Mouse (Mus musculus): Measurements from ENCODE around the gene Pxn. TPM values are rescaled to one million over a fixed set of nuclear protein-coding genes. Genes with fewer than 3 reads are reported as not detected.

The Pxn gene
- total and polyA plus RNA-seq, 2 experiments from 2014 or later = 19.9 to 66.6 TPM

- H3K9ac ChIP-seq (replicated peaks; ENCODE audit: low read depth, low read length) = no peak overlapping the region
- TF ChIP-seq CTCF (IDR thresholded peaks at IDR 0.05; ENCODE audit: low read depth) (no peak), EP300 (IDR thresholded peaks at IDR 0.05; ENCODE audit: low read depth) (no peak)
- no peak for DNase-seq (ENCODE audit: low spot score)
- H3K4me3 ChIP-seq (ENCODE audit: low read depth, low read length) = no peak overlapping the region
- H3K9me3 ChIP-seq (replicated peaks; ENCODE audit: control insufficient read depth, low read length) = no peaks in the 10 kb centered on the region
- peaks cover 13% of the 10 kb centered on the region for H3K36me3 ChIP-seq (replicated peaks; ENCODE audit: control insufficient read depth, insufficient read depth, low read length)
- H3K27me3 ChIP-seq (ENCODE audit: control insufficient read depth, insufficient read depth, low read length) = no peaks in the 10 kb centered on the region
- no peak overlapping the region for H3K27ac ChIP-seq (ENCODE audit: low read depth)
- H3K4me1 ChIP-seq (ENCODE audit: control insufficient read depth, insufficient read depth) = no peaks in the 10 kb centered on the region
- no peak overlapping the region for H3K4me2 ChIP-seq (ENCODE audit: low read depth, low read length)
- no peak for ATAC-seq (ENCODE audit: insufficient read depth, low read depth)
- 70% methylated on average over 15 of the region's 15 CpGs for WGBS
Observed at GRCm38 (mm10) chr5:115479561-115479960, 26.9 kb upstream of the Pxn start.

- TF ChIP-seq CTCF (IDR thresholded peaks at IDR 0.05; ENCODE audit: low read depth) (no peak), EP300 (IDR thresholded peaks at IDR 0.05; ENCODE audit: low read depth) (no peak)
- no peak overlapping the region for H3K9ac ChIP-seq (replicated peaks; ENCODE audit: low read depth, low read length)
- H3K9me3 ChIP-seq (replicated peaks; ENCODE audit: control insufficient read depth, low read length) = no peaks in the 10 kb centered on the region
Observed at GRCm38 (mm10) chr5:115480101-115480500, 26.4 kb upstream of the Pxn start.

DNA sequence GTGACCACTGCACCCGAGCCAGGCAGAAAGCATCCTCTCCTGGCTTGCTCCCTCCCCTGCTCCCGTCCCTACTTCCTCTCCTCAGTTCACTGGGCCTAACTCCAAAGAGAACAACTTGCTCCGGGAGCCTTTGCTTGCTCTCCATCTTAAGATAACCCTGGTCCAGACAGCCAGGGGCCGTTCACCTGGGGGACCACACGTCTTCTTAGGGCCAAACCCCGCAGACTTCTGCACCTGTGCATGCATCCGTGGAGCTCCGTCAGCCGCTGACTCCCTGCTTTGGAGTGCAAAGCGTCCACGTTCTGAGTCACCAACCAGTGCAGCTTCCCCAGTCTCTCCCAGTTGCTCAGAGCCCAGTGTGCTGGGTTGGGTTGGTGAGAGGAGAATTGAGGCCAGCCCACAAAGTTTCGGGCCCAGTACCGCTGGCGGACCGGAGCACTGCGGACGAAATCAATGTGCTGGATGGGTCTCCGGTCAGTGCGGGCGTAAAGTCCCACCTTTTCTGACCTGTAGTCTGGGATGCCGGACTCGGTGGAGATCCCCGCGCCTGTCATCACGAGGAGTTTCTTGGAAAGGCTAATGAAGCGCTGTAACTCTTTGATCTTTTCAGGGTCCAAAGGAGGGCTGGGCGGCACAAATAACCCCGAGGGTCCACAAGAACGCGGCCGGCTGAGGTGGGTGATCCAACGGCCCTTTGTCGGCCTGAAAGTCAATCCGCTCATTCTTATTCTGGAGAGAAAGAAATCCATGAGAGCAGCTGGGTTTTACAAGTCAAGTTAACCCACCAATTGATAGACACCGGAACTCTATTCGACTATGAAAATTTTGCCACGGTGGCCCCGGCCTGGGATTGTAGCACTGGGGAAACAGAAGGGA is 23.8 kb upstream of the Pxn start:
- Histone ChIP-seq H3K4me1 (ENCODE audit: control insufficient read depth, insufficient read depth) (0 out of 2 replicates have a peak, but pooled peaks cover 4% of the 10 kb centered on the region), H3K9ac (replicated peaks; ENCODE audit: low read depth, low read length) (no peak overlapping the region), H3K4me2 (ENCODE audit: low read depth, low read length) (no peak overlapping the region), H3K4me3 (ENCODE audit: low read depth, low read length) (no peak overlapping the region), H3K27me3 (ENCODE audit: control insufficient read depth, insufficient read depth, low read length) (no peaks in the 10 kb centered on the region), H3K36me3 (replicated peaks; ENCODE audit: control insufficient read depth, insufficient read depth, low read length) (peaks cover 12% of the 10 kb centered on the region), H3K9me3 (replicated peaks; ENCODE audit: control insufficient read depth, low read length) (no peaks in the 10 kb centered on the region), H3K27ac (ENCODE audit: low read depth) (no peak overlapping the region)
- 59% methylated on average over 38 of the region's 38 CpGs for WGBS
- ATAC-seq (ENCODE audit: insufficient read depth, low read depth) = no peak
- no peak for DNase-seq (ENCODE audit: low spot score)
- no peak for TF ChIP-seq EP300 (IDR thresholded peaks at IDR 0.05; ENCODE audit: low read depth)
- TF ChIP-seq CTCF (IDR thresholded peaks at IDR 0.05; ENCODE audit: low read depth) = no peak

More at GRCm38 (mm10) chr5:115480101-115480500, 26.4 kb upstream of the Pxn start:
- WGBS = 44% methylated on average over 27 of the region's 27 CpGs
- peaks cover 13% of the 10 kb centered on the region for H3K36me3 ChIP-seq (replicated peaks; ENCODE audit: control insufficient read depth, insufficient read depth, low read length)
- 0 out of 2 replicates have a peak, but pooled peaks cover 4% of the 10 kb centered on the region for H3K4me1 ChIP-seq (ENCODE audit: control insufficient read depth, insufficient read depth)
- no peaks in the 10 kb centered on the region for H3K27me3 ChIP-seq (ENCODE audit: control insufficient read depth, insufficient read depth, low read length)
- no peak overlapping the region for H3K27ac ChIP-seq (ENCODE audit: low read depth)
- ATAC-seq (ENCODE audit: insufficient read depth, low read depth) (no peak), DNase-seq (ENCODE audit: low spot score) (no peak)
- no peak overlapping the region for H3K4me3 ChIP-seq (ENCODE audit: low read depth, low read length)
- peak overlapping the region; percentile 37 for H3K4me2 ChIP-seq (ENCODE audit: low read depth, low read length)

DNA sequence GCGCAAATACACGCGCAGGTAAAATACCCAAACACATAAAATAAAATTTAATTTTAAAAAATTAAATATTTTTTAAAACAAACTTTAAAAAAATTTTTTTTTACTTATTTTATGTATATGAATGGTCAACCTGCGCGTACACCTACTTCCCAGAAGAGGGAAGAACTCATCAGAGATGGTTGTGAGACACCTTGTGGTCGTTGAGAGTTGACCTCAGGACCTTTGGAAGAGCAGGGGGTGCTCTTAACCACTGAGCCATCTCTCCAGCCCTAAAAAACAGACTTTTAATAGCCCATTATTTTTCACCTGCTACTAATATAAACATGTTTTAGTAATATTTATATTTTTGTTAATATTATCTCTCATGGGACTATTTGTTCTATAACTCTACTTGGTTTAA is 23.1 kb upstream of the Pxn start:
- TF ChIP-seq EP300 (IDR thresholded peaks at IDR 0.05; ENCODE audit: low read depth) (no peak), CTCF (IDR thresholded peaks at IDR 0.05; ENCODE audit: low read depth) (no peak)
- no peaks in the 10 kb centered on the region for H3K27me3 ChIP-seq (ENCODE audit: control insufficient read depth, insufficient read depth, low read length)
- H3K27ac ChIP-seq (ENCODE audit: low read depth) = no peak overlapping the region
- H3K4me3 ChIP-seq (ENCODE audit: low read depth, low read length) = no peak overlapping the region
- DNase-seq (ENCODE audit: low spot score) (no peak), ATAC-seq (ENCODE audit: insufficient read depth, low read depth) (no peak)
- 55% methylated on average over 6 of the region's 6 CpGs for WGBS
- peaks cover 11% of the 10 kb centered on the region for H3K36me3 ChIP-seq (replicated peaks; ENCODE audit: control insufficient read depth, insufficient read depth, low read length)
- no peak overlapping the region for H3K9ac ChIP-seq (replicated peaks; ENCODE audit: low read depth, low read length)
- H3K4me1 ChIP-seq (ENCODE audit: control insufficient read depth, insufficient read depth) = 0 out of 2 replicates have a peak, but pooled peaks cover 4% of the 10 kb centered on the region
- H3K9me3 ChIP-seq (replicated peaks; ENCODE audit: control insufficient read depth, low read length) = no peaks in the 10 kb centered on the region
- no peak overlapping the region for H3K4me2 ChIP-seq (ENCODE audit: low read depth, low read length)

DNA sequence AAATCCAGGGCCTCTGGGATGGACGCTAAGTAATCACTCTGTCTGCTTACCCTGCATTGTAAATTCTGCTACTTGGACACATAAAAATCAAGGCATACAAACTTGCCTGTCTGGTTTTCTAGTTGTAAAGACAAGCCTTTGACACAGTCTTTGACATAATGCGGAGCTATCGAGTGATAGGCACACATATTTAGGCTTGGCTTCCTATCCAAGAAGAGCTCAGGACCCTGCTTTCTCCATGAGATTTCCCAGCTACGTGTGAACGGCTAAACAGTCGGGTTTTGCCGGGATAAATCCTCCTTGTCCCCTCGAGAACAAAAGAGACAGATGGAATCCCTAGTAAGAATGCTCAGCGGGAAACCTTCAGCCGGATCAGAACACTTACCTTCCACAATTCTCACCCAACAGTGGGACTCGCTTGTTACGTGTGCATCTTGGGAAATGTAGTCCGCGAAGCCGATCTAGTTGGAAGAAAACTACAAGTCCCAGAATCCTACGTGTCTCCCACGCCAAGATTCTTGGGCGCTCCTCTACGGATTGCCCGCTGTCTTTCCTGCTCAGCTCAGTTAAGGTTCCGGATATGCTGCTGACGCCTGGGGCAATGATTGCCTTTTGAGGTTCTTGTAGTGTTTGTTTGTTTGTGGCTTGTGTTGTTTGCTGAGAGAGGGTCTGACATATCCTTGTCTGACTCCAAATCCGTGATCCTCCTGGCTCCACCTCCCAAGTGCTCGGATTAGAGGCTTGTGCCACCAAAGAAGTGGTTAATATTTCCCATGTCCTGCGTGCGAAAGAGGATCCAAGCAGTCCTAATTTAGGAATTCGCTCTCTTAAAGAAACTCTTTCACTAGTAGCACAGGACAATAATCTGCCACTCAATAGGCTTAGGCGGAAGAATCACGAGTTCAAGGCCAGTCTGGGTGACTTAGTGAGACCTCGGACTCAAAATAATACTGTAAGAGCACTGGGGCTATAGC is 22.2 kb upstream of the Pxn start, which contains the start of gene Sirt4:
Gene Sirt4, minus strand, starts transcription at position 779 of the 974 bp plus-strand sequence.
- TF ChIP-seq CTCF (IDR thresholded peaks at IDR 0.05; ENCODE audit: low read depth) = no peak
- TF ChIP-seq EP300 (IDR thresholded peaks at IDR 0.05; ENCODE audit: low read depth) = no peak
- Histone ChIP-seq H3K36me3 (replicated peaks; ENCODE audit: control insufficient read depth, insufficient read depth, low read length) (peaks cover 10% of the 10 kb centered on the region), H3K27me3 (ENCODE audit: control insufficient read depth, insufficient read depth, low read length) (no peaks in the 10 kb centered on the region), H3K4me2 (ENCODE audit: low read depth, low read length) (peak within 1 kb of the TSS; percentile 70), H3K9ac (replicated peaks; ENCODE audit: low read depth, low read length) (peak within 1 kb of the TSS; percentile 62), H3K4me1 (ENCODE audit: control insufficient read depth, insufficient read depth) (peaks cover 7% of the 10 kb centered on the region; the same call in 1 of the 2 replicates), H3K27ac (ENCODE audit: low read depth) (peak within 1 kb of the TSS; percentile 81), H3K9me3 (replicated peaks; ENCODE audit: control insufficient read depth, low read length) (no peaks in the 10 kb centered on the region), H3K4me3 (ENCODE audit: low read depth, low read length) (peak within 1 kb of the TSS; percentile 49)
- peak; percentile 87 for ATAC-seq (ENCODE audit: insufficient read depth, low read depth)
- DNase-seq (ENCODE audit: low spot score) = peak; percentile 98
- 5% methylated on average over 30 of the region's 30 CpGs for WGBS
